Mouse (Mus musculus) kidney, embryonic 14.5 days (tissue): ENCODE data around the gene Tmem131l. TPM values are rescaled to one million over a fixed set of nuclear protein-coding genes. Genes with fewer than 3 reads are reported as not detected.

Experiments used
- ATAC-seq: fragments of 200-750 bp; cut with Nextera tagmentation; 2 replicates; pipeline ENCODE4 v1.8.0; 2017; ENCODE audit warnings: moderate number of reproducible peaks, mild to moderate bottlenecking, moderate TSS enrichment, moderate library complexity; ENCODE audit not compliant: low FRiP score, low TSS enrichment
- H3K27ac ChIP-seq: fragments of 300-500 bp; sonication (generic); 2 replicates; pipeline ENCODE4 v1.5.1; 2014; ENCODE audit warnings: low read depth, mild to moderate bottlenecking, low read length, moderate library complexity, mixed read lengths
- H3K27me3 ChIP-seq: fragments of 300-500 bp; sonication (generic); 2 replicates; pipeline ENCODE4 v1.6.1; 2014; ENCODE audit warnings: mild to moderate bottlenecking, low read length; ENCODE audit not compliant: control insufficient read depth, insufficient read depth
- H3K36me3 ChIP-seq: fragments of 300-500 bp; sonication (generic); 2 replicates; pipeline ENCODE4 v1.6.1; 2014; ENCODE audit warnings: low read length, mixed read lengths; ENCODE audit not compliant: control insufficient read depth, insufficient read depth
- H3K4me1 ChIP-seq: fragments of 300-500 bp; sonication (generic); 2 replicates; pipeline ENCODE4 v1.6.1; 2014; ENCODE audit warnings: low read length, mixed read lengths; ENCODE audit not compliant: control insufficient read depth, insufficient read depth
- H3K4me2 ChIP-seq: fragments of 300-500 bp; sonication (generic); replicated peaks from 2 replicates; pipeline ENCODE4 v1.6.1; 2014; ENCODE audit warnings: low read depth, mild to moderate bottlenecking, low read length
- H3K4me3 ChIP-seq: fragments of 300-500 bp; sonication (generic); 2 replicates; pipeline ENCODE4 v1.5.1; 2014; ENCODE audit warnings: mild to moderate bottlenecking, low read length
- H3K9ac ChIP-seq: fragments of 300-500 bp; sonication (generic); 2 replicates; pipeline ENCODE4 v1.6.1; 2014; ENCODE audit warnings: low read depth, mild to moderate bottlenecking, low read length, moderate library complexity
- H3K9me3 ChIP-seq: fragments of 300-500 bp; sonication (generic); 2 replicates; pipeline ENCODE4 v1.6.1; 2016; ENCODE audit warnings: low read length; ENCODE audit not compliant: control insufficient read depth
- WGBS: fragments of 180-500 bp; shearing (Covaris S2); extraction: QIAGEN DNeasy Blood & Tissue Kit; methylation state at CpG from one replicate; pipeline ENCODE4 v1.1.7; 2014; 5-methylcytosine and 5-hydroxymethylcytosine counted together
- polyA plus RNA-seq: library from polyadenylated mRNA; unstranded; fragments of >200 nt; fragmentation: Nextera tagmentation; extraction: Ambion mirVana; gene quantifications from 2 replicates; pipeline ENCODE4 v1.2.1, GENCODE M21; 2014

Tmem131l gene
- polyA plus RNA-seq, 1 experiment from 2014 or later: 45.3 TPM

DNA sequence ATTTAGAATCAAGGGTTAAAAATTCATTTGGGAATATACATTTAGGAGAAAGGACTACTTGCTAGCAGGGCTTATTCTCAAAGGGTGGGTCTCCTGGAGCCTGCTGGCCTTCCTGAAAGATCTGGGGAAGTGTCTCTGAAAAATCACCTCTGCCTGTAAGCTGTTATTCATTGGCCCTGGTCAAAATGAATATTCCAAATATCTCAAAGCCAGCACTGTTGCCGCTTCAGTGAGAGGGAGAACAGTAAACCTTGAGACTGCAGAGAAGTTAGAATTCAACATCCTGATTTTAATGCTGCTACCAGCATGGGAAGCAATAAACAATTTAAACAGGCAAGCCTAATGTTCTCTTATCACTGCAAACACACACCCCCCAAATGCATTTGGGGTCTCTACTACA is 1.8 kb downstream of the Tmem131l start:
- Histone ChIP-seq H3K4me3 (peak overlapping the region; percentile 92), H3K9me3 (no peaks in the 10 kb centered on the region), H3K27me3 (no peaks in the 10 kb centered on the region), H3K4me1 (peaks cover 12% of the 10 kb centered on the region; the same call in 1 of the 2 replicates), H3K27ac (no peak overlapping the region), H3K4me2 (peak overlapping the region; percentile 91), H3K36me3 (0 out of 2 replicates have a peak, but pooled peaks cover 4% of the 10 kb centered on the region), H3K9ac (peak overlapping the region; percentile 95; the same call in 1 of the 2 replicates)
- no peak for ATAC-seq
- 14% methylated on average over 1 of the region's 1 CpGs for WGBS

DNA sequence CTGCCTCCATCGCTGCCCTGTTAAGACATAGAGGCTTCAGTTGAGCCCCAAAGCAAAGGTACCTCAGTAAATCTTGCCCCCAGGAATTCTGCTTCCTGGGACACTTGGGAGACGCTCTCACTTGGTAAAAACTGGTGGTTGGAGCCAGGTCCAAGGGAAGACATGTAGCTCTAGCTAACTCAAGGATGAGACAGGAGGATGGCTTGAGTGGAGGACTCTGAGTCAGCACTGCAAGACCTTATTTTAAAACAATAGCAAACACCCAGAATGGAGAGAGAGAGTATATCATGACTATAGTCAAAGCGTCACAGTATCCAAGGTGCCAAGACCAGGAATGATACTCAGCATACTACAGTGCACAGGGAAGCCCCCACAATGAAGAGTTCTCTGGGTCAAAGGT is 2.4 kb downstream of the Tmem131l start:
- no peaks in the 10 kb centered on the region for H3K9me3 ChIP-seq
- 75% methylated on average over 3 of the region's 3 CpGs for WGBS
- peaks cover 12% of the 10 kb centered on the region; the same call in 1 of the 2 replicates for H3K4me1 ChIP-seq
- H3K27ac ChIP-seq: no peak overlapping the region
- peak overlapping the region; percentile 91; the same call in 1 of the 2 replicates for H3K4me2 ChIP-seq
- no peak overlapping the region for H3K4me3 ChIP-seq
- ATAC-seq: no peak
- H3K36me3 ChIP-seq: 0 out of 2 replicates have a peak, but pooled peaks cover 4% of the 10 kb centered on the region
- H3K27me3 ChIP-seq: no peaks in the 10 kb centered on the region
- H3K9ac ChIP-seq: no peak overlapping the region

DNA sequence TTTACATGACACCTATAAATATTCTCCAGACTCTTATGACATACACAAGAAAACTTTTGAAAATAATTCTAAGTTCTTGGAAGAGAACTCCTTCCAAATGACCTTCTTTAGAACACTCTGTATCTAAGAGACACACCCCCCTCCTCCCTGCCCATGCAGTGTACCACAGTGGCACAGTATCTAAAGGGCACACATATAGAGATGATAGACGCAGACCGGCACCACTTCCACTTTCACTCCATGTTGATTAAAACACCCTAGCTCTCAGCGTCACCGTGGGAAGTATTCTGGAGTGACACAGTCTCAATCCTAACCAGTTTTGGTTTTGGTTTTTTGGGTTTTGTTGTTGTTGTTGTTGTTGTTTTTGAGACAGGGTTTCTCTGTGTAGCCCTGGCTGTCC is 3.1 kb downstream of the Tmem131l start:
- 92% methylated on average over 4 of the region's 4 CpGs for WGBS
- Histone ChIP-seq H3K4me1 (peaks cover 12% of the 10 kb centered on the region; the same call in 1 of the 2 replicates), H3K36me3 (0 out of 2 replicates have a peak, but pooled peaks cover 4% of the 10 kb centered on the region), H3K27ac (no peak overlapping the region), H3K4me3 (no peak overlapping the region), H3K4me2 (no peak overlapping the region), H3K9ac (no peak overlapping the region), H3K27me3 (no peaks in the 10 kb centered on the region), H3K9me3 (no peaks in the 10 kb centered on the region)
- no peak for ATAC-seq

DNA sequence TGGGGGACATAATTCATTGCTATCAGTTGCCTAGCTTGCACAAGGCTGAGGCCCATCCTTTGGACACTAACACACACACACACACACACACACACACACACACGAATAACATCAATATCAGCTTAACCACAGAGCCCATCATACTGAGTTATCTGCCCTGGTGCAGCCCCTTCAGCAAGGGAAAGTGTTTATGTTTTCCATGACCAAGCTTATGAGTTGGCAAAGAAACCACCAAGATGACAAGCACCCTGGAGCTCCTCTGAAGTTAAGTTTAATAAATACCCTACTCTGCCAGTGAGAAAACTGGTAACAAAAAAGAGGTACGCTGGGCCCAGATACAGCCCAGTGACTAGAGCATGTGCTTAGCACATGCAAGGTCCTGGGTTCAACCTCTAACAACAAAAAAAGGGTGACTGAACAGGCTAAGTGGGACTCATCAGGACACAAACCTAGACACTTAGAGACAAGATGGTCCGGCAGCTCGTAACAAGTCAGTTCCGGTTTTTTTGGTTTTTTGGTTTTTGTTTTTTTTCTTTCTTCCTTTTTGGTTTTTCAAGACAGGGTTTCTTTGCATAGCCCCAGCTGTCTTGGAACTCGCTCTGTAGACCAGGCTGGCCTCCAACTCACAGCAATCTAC is 4.1 kb downstream of the Tmem131l start:
- Histone ChIP-seq H3K9ac (no peak overlapping the region), H3K4me1 (peaks cover 12% of the 10 kb centered on the region; the same call in 1 of the 2 replicates), H3K27me3 (no peaks in the 10 kb centered on the region), H3K27ac (no peak overlapping the region), H3K9me3 (no peaks in the 10 kb centered on the region), H3K36me3 (peaks cover 11% of the 10 kb centered on the region; the same call in 1 of the 2 replicates), H3K4me2 (no peak overlapping the region), H3K4me3 (no peak overlapping the region)
- ATAC-seq: no peak
- WGBS: 94% methylated on average over 6 of the region's 6 CpGs

DNA sequence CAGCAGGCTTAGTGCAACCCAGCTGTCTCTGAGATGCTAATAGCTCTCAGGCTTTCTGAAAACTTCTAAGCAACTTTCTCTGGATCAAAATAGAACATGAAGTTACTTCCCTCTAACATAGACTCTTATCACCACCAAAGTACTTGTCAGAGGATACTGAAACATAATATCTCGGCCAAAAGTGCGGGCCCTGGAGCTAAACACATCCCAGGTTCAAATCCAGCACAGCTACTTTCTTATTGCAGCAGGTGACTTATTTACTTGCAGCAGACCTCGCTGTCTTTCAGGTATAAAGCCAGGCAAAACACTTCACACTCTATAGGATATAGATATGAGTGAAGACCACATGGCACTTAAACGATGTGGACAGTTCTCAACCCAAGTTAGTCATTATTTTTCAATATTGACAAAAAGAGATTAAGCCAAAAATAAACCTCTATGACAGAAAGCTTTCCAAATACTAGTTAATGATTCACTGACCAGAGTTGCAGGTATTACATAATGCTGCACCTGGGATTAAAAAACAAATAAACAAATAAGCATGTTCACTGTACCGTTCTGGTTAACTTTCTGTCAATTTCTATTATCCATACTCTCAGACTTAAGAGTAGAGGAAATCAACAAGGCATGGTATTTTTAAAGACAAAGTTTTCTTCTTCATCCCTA is 5.7 kb downstream of the Tmem131l start:
- WGBS: 82% methylated on average over 5 of the region's 5 CpGs
- Histone ChIP-seq H3K36me3 (peaks cover 15% of the 10 kb centered on the region; the same call in 1 of the 2 replicates), H3K4me1 (peaks cover 12% of the 10 kb centered on the region; the same call in 1 of the 2 replicates)

DNA sequence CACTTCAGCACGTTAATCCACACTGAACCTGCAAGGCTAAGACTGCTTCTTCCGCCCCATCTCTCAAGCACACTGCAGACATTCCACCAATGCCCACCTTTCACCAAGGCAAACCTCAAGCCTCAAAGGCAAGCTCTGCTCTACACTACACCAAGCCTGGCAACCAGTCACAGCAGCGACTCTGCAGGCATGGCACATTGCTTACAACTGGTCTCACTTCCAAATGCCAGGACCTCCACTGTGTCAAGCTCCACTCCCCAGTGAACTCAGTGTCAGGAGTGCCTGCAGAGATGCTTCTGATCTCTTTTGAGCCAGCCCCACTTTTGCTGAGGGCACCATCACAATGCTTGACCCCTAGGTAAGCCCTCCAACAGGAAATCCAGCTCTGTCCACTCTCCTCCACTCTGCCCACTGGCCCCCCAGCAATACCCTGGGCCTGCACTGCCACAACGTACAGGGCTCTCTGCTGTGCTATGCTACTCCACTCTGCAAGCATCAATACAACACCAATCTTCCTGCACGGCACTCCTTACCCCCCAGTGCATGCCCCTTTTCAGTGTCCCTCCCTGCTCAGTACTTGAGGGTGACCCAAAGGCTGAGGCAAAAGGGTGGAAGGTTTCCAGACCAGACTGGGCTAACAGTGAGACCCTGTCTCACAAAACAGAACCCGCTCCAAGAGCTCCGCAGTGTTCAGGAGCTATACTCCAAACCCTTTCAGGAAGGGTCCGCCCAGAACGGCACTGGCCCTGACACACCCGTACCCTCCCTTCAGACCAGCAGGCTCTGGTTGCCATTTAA is 6.8 kb downstream of the Tmem131l start:
- H3K27ac ChIP-seq: no peak overlapping the region
- 83% methylated on average over 10 of the region's 10 CpGs for WGBS
- H3K9ac ChIP-seq: no peak overlapping the region
- H3K4me1 ChIP-seq: peaks cover 7% of the 10 kb centered on the region; the same call in 1 of the 2 replicates
- no peaks in the 10 kb centered on the region for H3K27me3 ChIP-seq
- H3K4me2 ChIP-seq: no peak overlapping the region
- ATAC-seq: no peak
- peaks cover 15% of the 10 kb centered on the region; the same call in 1 of the 2 replicates for H3K36me3 ChIP-seq
- H3K4me3 ChIP-seq: no peak overlapping the region
- H3K9me3 ChIP-seq: no peaks in the 10 kb centered on the region

More for the DNA sequence above, 5.7 kb downstream of the Tmem131l start:
- Histone ChIP-seq H3K27ac (no peak overlapping the region), H3K27me3 (no peaks in the 10 kb centered on the region), H3K9me3 (no peaks in the 10 kb centered on the region), H3K9ac (no peak overlapping the region), H3K4me3 (no peak overlapping the region), H3K4me2 (no peak overlapping the region)
- ATAC-seq: no peak

DNA sequence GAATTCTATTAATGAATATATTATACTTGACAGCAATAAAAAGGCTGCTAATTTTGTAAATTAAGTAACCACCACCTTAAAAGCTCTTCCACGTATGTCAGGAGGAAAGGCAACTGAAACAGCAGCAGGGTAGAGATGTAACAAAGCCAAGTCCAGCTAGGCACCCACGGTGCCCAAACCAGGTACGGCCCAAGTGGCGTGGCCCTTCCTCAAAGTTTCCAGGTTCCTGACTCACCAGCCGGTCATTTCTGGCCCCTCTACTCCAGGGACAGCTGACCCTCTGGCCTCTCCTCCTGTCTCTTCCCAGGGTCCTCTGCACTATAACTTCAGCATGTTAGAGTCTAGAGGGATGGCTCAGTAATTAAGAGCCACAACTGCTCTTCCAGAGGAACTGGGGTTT is 7.6 kb downstream of the Tmem131l start:
- ATAC-seq: no peak
- H3K9ac ChIP-seq: no peak overlapping the region
- no peak overlapping the region for H3K27ac ChIP-seq
- H3K36me3 ChIP-seq: peaks cover 18% of the 10 kb centered on the region; the same call in 1 of the 2 replicates
- H3K4me2 ChIP-seq: no peak overlapping the region
- H3K27me3 ChIP-seq: no peaks in the 10 kb centered on the region
- H3K4me3 ChIP-seq: no peak overlapping the region
- 87% methylated on average over 5 of the region's 5 CpGs for WGBS
- H3K9me3 ChIP-seq: no peaks in the 10 kb centered on the region
- 0 out of 2 replicates have a peak, but pooled peaks cover under 1% of the 10 kb centered on the region for H3K4me1 ChIP-seq

DNA sequence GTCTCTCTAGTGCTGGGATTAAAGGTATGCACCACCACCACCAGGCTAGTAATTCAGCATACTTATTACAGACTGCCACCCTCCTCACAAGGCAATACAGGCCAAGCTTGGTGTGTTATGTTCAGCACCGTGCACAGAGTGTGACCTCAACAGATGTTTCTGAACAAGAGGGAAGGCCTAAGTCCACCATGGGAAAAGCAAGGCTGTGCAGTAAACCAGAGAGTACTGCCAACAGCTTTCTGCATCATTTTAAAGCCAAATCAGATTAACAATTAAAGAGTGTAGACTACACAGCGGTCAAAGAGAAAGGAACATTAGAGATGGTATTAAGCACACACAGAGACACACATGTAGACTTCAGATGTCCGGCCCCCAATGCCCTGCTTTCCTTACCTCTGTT is 8.8 kb downstream of the Tmem131l start:
- Histone ChIP-seq H3K27ac (no peak overlapping the region), H3K9me3 (no peaks in the 10 kb centered on the region), H3K36me3 (peaks cover 18% of the 10 kb centered on the region; the same call in 1 of the 2 replicates), H3K4me3 (no peak overlapping the region), H3K4me2 (no peak overlapping the region), H3K9ac (no peak overlapping the region), H3K4me1 (no peaks in the 10 kb centered on the region), H3K27me3 (no peaks in the 10 kb centered on the region)
- WGBS: 89% methylated on average over 3 of the region's 3 CpGs
- no peak for ATAC-seq
